In the genomic region with DNA sequence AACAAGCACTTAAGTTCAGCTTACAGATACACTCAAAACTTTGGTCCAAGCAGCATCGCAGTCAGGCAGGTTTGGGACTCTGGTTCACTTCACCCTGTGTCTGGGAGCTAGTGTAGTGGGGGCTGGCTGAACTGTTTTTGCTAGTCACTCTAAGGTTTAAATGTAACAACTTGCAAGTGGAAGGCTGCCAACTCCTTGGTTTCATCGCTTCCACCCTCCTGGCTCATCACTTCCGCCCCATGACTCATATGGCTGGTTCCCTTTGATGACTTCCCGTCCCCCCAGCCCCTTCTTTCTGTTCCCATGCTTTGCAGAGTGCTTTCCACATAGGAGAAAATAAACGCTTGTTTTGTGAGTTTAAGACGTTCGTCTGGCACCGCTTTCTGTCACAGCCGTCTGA, we compare ENCODE assay signal across 8 mouse cellular contexts.
A peak's percentile ranks its signal among the peaks of the same experiment; 100 is the strongest.
DNase-seq lines count a peak whose midpoint lies in the region; ATAC-seq and TF ChIP-seq lines count a peak whose summit lies in the region.

No protein-coding gene starts in this region.

- H3K4me3 ChIP-seq in liver, postnatal 0 days (ENCODE audit: low read depth, low read length): no peak overlapping the region
- H3K4me3 ChIP-seq in liver, embryonic 11.5 days (ENCODE audit: low read depth, low read length): no peak overlapping the region
- no peak overlapping the region for H3K4me3 ChIP-seq in heart, postnatal 0 days (ENCODE audit: low read depth, low read length)
- H3K4me3 ChIP-seq in neural tube, embryonic 15.5 days (replicated peaks): no peak overlapping the region

- H3K4me1 ChIP-seq in liver, postnatal 0 days (ENCODE audit: insufficient read depth): no peaks in the 10 kb centered on the region
- no peaks in the 10 kb centered on the region for H3K4me1 ChIP-seq in liver, embryonic 11.5 days (replicated peaks; ENCODE audit: control insufficient read depth, insufficient read depth, low read length)
- H3K4me1 ChIP-seq in heart, postnatal 0 days (ENCODE audit: control insufficient read depth, insufficient read depth): no peaks in the 10 kb centered on the region; the same call in 1 of the 2 replicates
- no peaks in the 10 kb centered on the region; the same call in 1 of the 2 replicates for H3K4me1 ChIP-seq in neural tube, embryonic 15.5 days

- no peak for TF ChIP-seq EP300 in liver, postnatal 0 days (IDR thresholded peaks at IDR 0.05; ENCODE audit: low read depth)
- TF ChIP-seq EP300 in heart, postnatal 0 days (IDR thresholded peaks at IDR 0.05; ENCODE audit: low read depth): no peak

- no peak overlapping the region for H3K9ac ChIP-seq in liver, postnatal 0 days (replicated peaks)
- no peak overlapping the region for H3K9ac ChIP-seq in liver, embryonic 11.5 days (ENCODE audit: low read depth, low read length)
- no peak overlapping the region for H3K9ac ChIP-seq in heart, postnatal 0 days (replicated peaks; ENCODE audit: low read depth, low read length)
- H3K9ac ChIP-seq in neural tube, embryonic 15.5 days (replicated peaks): no peak overlapping the region

- no peak for TF ChIP-seq CTCF in liver, postnatal 0 days (IDR thresholded peaks at IDR 0.05; ENCODE audit: low read depth)
- no peak for TF ChIP-seq CTCF in heart, postnatal 0 days (IDR thresholded peaks at IDR 0.05; ENCODE audit: low read depth)

- peak; percentile 13 to 17 for DNase-seq in cerebellum, postnatal 10 days
- no peak for DNase-seq in cerebellum, adult 8-10 months
- DNase-seq in liver, postnatal 0 days: peak; percentile 15
- DNase-seq in liver, embryonic 11.5 days (ENCODE audit: low spot score): no peak
- peak; percentile 14 for DNase-seq in heart, postnatal 0 days (ENCODE audit: low spot score)
- no peak for DNase-seq in ovary, adult 18-20 months (ENCODE audit: low spot score)

- WGBS in liver, postnatal 0 days (ENCODE audit: insufficient replicate concordance): 58% methylated on average over 9 of the region's 9 CpGs
- WGBS in liver, embryonic 11.5 days: 78% methylated on average over 9 of the region's 9 CpGs
- 49% methylated on average over 9 of the region's 9 CpGs for WGBS in heart, postnatal 0 days
- 52% methylated on average over 9 of the region's 9 CpGs for WGBS in neural tube, embryonic 15.5 days

- no peak overlapping the region for H3K27ac ChIP-seq in liver, postnatal 0 days (ENCODE audit: low read depth)
- H3K27ac ChIP-seq in liver, embryonic 11.5 days (ENCODE audit: low read depth, low read length): no peak overlapping the region
- H3K27ac ChIP-seq in heart, postnatal 0 days (ENCODE audit: low read depth): no peak overlapping the region
- H3K27ac ChIP-seq in neural tube, embryonic 15.5 days (replicated peaks): no peak overlapping the region

- no peaks in the 10 kb centered on the region for H3K27me3 ChIP-seq in liver, postnatal 0 days (ENCODE audit: insufficient read depth, low read length)
- no peaks in the 10 kb centered on the region for H3K27me3 ChIP-seq in liver, embryonic 11.5 days (replicated peaks; ENCODE audit: control insufficient read depth, insufficient read depth, low read length)
- no peaks in the 10 kb centered on the region for H3K27me3 ChIP-seq in heart, postnatal 0 days (ENCODE audit: control insufficient read depth, insufficient read depth, low read length)
- H3K27me3 ChIP-seq in neural tube, embryonic 15.5 days (replicated peaks): no peaks in the 10 kb centered on the region

- no peak for ATAC-seq in liver, postnatal 0 days
- ATAC-seq in liver, embryonic 11.5 days (replicated peaks; ENCODE audit: low FRiP score): no peak
- ATAC-seq in heart, postnatal 0 days (ENCODE audit: insufficient read depth, low read depth): no peak
- ATAC-seq in monocyte, adult 5-6 weeks (replicated peaks; ENCODE audit: insufficient number of reproducible peaks, low FRiP score, low TSS enrichment, poor library complexity, severe bottlenecking): peak; percentile 61; the same call in 1 of the 2 replicates
- ATAC-seq in neural tube, embryonic 15.5 days (ENCODE audit: low FRiP score): no peak

- no peaks in the 10 kb centered on the region for H3K36me3 ChIP-seq in liver, postnatal 0 days (replicated peaks; ENCODE audit: insufficient read depth, low read length)
- no peaks in the 10 kb centered on the region for H3K36me3 ChIP-seq in liver, embryonic 11.5 days (ENCODE audit: control insufficient read depth, insufficient read depth, low read length)
- H3K36me3 ChIP-seq in heart, postnatal 0 days (replicated peaks; ENCODE audit: control insufficient read depth, insufficient read depth, low read length): no peaks in the 10 kb centered on the region
- H3K36me3 ChIP-seq in neural tube, embryonic 15.5 days: no peaks in the 10 kb centered on the region

- no peak overlapping the region for H3K4me2 ChIP-seq in liver, postnatal 0 days (ENCODE audit: low read depth, low read length)
- no peak overlapping the region for H3K4me2 ChIP-seq in liver, embryonic 11.5 days
- peak overlapping the region; percentile 28; the same call in 1 of the 2 replicates for H3K4me2 ChIP-seq in heart, postnatal 0 days (ENCODE audit: low read depth, low read length)
- no peak overlapping the region for H3K4me2 ChIP-seq in neural tube, embryonic 15.5 days

- no peaks in the 10 kb centered on the region for H3K9me3 ChIP-seq in liver, postnatal 0 days (ENCODE audit: low read length)
- no peaks in the 10 kb centered on the region for H3K9me3 ChIP-seq in liver, embryonic 11.5 days (ENCODE audit: control insufficient read depth, low read length)
- H3K9me3 ChIP-seq in heart, postnatal 0 days (replicated peaks; ENCODE audit: control insufficient read depth, low read length): no peaks in the 10 kb centered on the region
- H3K9me3 ChIP-seq in neural tube, embryonic 15.5 days (replicated peaks): no peaks in the 10 kb centered on the region

Comparison
In these comparisons a context has a peak if more than half of its experiments do, and no peak if none do; other contexts are left out.
1. DNase-seq: peak in cerebellum, postnatal 10 days (2 of 2), liver, postnatal 0 days (single experiment) and heart, postnatal 0 days (single experiment); none in cerebellum, adult 8-10 months (single experiment), liver, embryonic 11.5 days (single experiment) and ovary, adult 18-20 months (single experiment).